Mouse (Mus musculus) heart, embryonic 10.5 days (tissue): Measurements from ENCODE around the gene Fgfr2. TPM values are rescaled to one million over a fixed set of nuclear protein-coding genes. Genes with fewer than 3 reads are reported as not detected.

Experiments used
- DNase-seq: peaks from one replicate; pipeline ENCODE4 v3.0.0-alpha.2; 2017; ENCODE audit warnings: low spot score
- H3K27ac ChIP-seq: fragments of 300-500 bp; sonication (generic); 2 replicates; pipeline ENCODE4 v1.5.1; 2016; ENCODE audit warnings: mild to moderate bottlenecking
- H3K27me3 ChIP-seq: fragments of 300-500 bp; sonication (generic); 2 replicates; pipeline ENCODE4 v1.6.1; 2016; ENCODE audit warnings: mild to moderate bottlenecking; ENCODE audit not compliant: poor library complexity, insufficient read depth, severe bottlenecking
- H3K36me3 ChIP-seq: fragments of 300-500 bp; sonication (generic); 2 replicates; pipeline ENCODE4 v1.6.1; 2016; ENCODE audit warnings: mild to moderate bottlenecking, moderate library complexity
- H3K4me1 ChIP-seq: fragments of 300-500 bp; sonication (generic); 2 replicates; pipeline ENCODE4 v1.6.1; 2016; ENCODE audit warnings: mild to moderate bottlenecking
- H3K4me3 ChIP-seq: fragments of 300-500 bp; sonication (generic); 2 replicates; pipeline ENCODE4 v1.5.1; 2016; ENCODE audit warnings: mild to moderate bottlenecking, moderate library complexity
- H3K9me3 ChIP-seq: fragments of 300-500 bp; sonication (generic); 2 replicates; pipeline ENCODE4 v1.6.1; 2016; ENCODE audit warnings: mild to moderate bottlenecking, moderate library complexity
- WGBS: fragments of 180-500 bp; shearing (Covaris S2); methylation state at CpG from one replicate; pipeline ENCODE4 v1.1.7; 2016; 5-methylcytosine and 5-hydroxymethylcytosine counted together
- polyA plus RNA-seq: library from polyadenylated mRNA; unstranded; fragments of >200 nt; fragmentation: Nextera tagmentation; extraction: Ambion mirVana; gene quantifications from 2 replicates; pipeline ENCODE4 v1.2.1, GENCODE M21; 2016

Fgfr2 gene
- polyA plus RNA-seq, 1 experiment from 2014 or later, result 46.6 TPM

DNA sequence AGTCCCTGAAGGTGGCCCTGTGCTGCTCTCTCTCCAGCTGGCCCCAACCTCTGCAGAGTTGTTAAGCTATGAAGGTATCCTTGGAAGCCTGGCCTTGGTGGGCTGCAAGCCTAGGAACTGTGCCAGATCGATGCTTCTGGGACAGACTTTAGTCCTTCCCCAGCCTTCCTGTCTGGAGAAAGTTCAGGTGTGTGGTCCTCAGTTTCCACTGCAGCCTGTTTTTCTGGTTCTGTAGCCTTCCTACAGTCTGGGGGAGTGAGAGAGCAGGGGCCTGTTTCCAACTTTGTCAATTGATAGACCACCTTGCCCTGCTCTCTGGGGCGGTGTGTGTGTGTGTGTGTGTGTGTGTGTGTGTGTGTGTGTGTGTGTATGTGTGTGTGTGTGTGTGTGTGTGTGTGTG lies 2431.2 kb downstream of the Fgfr2 start:
- peak overlapping the region; percentile 98 for H3K27ac ChIP-seq
- DNase-seq, result no peak

DNA sequence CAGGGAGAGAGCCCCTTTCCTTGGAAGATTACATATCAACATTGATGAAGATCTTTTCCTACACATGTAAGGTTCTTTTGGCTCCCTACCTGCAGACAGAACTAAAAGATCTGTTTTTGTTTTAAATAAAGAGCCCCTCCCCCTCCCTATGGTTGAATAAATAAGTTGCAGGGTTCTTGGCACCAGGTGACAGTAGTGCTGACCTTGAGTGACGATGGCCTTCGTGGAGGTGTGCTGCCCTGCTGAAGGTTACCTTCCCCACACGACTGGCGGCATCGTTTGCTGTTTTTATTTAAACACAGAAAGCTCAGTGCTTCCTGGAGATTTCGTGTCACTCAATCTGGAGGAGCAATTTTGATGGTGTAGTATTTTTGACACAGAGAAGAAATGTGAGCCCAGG lies 2432.3 kb downstream of the Fgfr2 start:
- 0 out of 2 replicates have a peak, but pooled peaks cover 2% of the 10 kb centered on the region for H3K36me3 ChIP-seq
- no peak overlapping the region for H3K4me3 ChIP-seq
- no peak for DNase-seq
- peak overlapping the region; percentile 98 for H3K27ac ChIP-seq
- WGBS, result 76% methylated on average over 6 of the region's 6 CpGs
- no peaks in the 10 kb centered on the region for H3K27me3 ChIP-seq
- H3K9me3 ChIP-seq, result no peaks in the 10 kb centered on the region
- H3K4me1 ChIP-seq, result peaks cover 81% of the 10 kb centered on the region

More for the DNA sequence above, 2431.2 kb downstream of the Fgfr2 start:
- Histone ChIP-seq H3K4me3 (peak overlapping the region; percentile 85), H3K27me3 (no peaks in the 10 kb centered on the region), H3K36me3 (0 out of 2 replicates have a peak, but pooled peaks cover 2% of the 10 kb centered on the region), H3K9me3 (no peaks in the 10 kb centered on the region), H3K4me1 (peaks cover 86% of the 10 kb centered on the region)
- 37% methylated on average over 2 of the region's 2 CpGs for WGBS

DNA sequence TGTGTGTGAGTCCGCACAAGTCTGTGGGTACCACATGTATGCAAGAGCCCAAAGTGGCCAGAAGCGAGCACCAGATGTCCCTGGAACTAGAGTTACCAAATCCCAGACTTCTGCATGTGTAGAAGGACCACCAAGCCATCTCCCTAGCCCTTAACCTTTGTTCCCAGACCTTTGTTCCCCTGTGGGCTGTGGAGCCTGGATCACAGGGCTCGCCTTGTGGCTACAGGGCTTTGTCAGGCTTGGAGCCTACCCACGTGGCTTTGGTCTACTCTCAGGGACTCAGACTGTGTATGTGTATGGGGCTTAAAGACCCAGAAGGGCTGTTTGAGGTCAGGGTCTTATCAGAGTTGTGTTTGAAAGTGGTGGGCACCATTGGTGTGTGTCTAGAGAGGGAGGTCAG lies 2434.5 kb downstream of the Fgfr2 start:
- 79% methylated on average over 4 of the region's 4 CpGs for WGBS
- H3K27me3 ChIP-seq, result no peaks in the 10 kb centered on the region

DNA sequence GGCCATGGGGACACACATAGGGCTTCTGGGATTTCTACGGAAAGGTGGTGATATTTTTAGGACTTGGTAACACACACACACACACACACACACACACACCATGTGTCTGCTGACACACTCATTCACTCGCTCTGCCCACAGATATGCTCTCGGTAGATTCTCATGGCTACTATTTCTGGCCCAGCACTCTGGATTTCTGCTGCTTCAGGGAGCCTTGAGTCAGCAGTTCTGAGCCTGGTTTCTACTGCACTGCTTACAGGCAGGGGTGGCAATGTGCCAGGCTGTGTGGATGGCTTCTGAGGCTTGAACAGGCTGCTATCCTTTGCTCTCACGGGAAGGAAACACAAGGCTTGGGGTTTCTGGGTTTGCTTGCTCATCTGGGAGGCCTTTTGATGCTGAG lies 2441.4 kb downstream of the Fgfr2 start:
- WGBS, result 38% methylated on average over 4 of the region's 4 CpGs
- Histone ChIP-seq H3K36me3 (peaks cover 11% of the 10 kb centered on the region), H3K27me3 (no peaks in the 10 kb centered on the region), H3K4me1 (peaks cover 34% of the 10 kb centered on the region), H3K4me3 (no peak overlapping the region), H3K27ac (peak overlapping the region; percentile 38), H3K9me3 (no peaks in the 10 kb centered on the region)
- DNase-seq, result peak; percentile 83

More for the DNA sequence above, 2434.5 kb downstream of the Fgfr2 start:
- DNase-seq, result no peak
- Histone ChIP-seq H3K4me1 (peaks cover 59% of the 10 kb centered on the region), H3K9me3 (no peaks in the 10 kb centered on the region), H3K36me3 (no peaks in the 10 kb centered on the region), H3K4me3 (no peak overlapping the region), H3K27ac (peak overlapping the region; percentile 25; the same call in 1 of the 2 replicates)

DNA sequence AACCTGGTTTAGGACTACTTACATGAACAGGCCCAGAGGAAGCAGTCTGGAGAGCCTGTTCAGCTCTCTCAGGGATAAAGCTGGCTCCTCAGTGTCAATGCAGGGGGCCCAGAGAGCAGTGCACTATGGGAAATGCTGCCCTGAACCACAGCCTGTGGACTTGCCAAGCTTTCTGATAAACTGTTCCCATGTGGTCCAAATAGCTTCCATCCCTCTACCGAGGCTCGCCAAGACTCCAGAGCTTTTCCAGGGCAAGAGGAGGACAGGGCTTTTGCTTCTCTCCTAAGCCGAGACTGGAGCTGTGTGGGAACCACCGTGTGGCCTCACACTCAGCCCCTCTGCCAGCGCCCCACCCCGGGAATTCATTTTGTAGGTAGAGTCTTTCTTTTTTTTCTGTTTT lies 2444.7 kb downstream of the Fgfr2 start:
- H3K36me3 ChIP-seq, result peaks cover 34% of the 10 kb centered on the region
- 0 out of 2 replicates have a peak overlapping the region, but pooled peaks have one; percentile 29 for H3K27ac ChIP-seq
- WGBS, result 90% methylated on average over 6 of the region's 6 CpGs
- no peaks in the 10 kb centered on the region for H3K9me3 ChIP-seq
- H3K27me3 ChIP-seq, result no peaks in the 10 kb centered on the region
- no peak for DNase-seq
- no peak overlapping the region for H3K4me3 ChIP-seq
- H3K4me1 ChIP-seq, result peaks cover 41% of the 10 kb centered on the region

DNA sequence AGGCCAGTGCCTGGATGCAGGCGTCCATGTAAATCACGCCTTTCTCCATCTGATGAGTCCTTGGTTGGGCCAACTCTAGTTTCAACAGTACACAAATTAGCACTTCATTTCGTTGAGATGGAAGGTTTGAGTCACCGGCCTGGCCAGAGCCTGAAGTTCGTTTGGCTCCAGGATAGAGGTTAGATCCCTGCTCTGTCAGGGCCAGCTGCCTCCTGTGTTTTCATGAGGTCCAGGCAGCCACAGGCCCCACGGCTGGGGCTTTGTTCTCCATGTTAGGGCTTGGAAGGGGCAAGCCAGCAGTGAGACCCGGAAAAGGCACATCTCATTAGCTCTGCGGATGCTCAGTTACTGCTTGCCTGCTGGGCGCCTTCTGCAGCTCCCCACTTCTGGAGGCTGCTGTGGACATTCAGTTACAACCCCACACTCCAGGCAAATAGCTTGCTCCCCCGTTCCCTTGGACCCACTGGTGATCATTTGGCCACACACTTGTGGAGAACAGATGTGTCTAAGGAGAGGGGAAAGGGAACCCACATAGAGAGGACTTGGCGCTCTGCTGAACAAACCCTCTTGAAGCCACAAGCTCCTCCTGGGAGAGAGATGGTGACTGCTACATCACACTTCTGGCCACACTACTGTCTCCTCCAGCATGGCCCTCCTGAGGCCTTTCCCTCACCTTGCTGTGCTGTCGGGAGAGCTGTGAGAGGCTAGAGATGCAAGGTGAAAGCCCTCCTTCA lies 2445.4 kb downstream of the Fgfr2 start:
- no peaks in the 10 kb centered on the region for H3K27me3 ChIP-seq
- no peaks in the 10 kb centered on the region for H3K9me3 ChIP-seq
- DNase-seq, result no peak
- H3K4me3 ChIP-seq, result no peak overlapping the region
- WGBS, result 85% methylated on average over 12 of the region's 12 CpGs
- no peak overlapping the region; the same call in 1 of the 2 replicates for H3K27ac ChIP-seq
- peaks cover 34% of the 10 kb centered on the region for H3K36me3 ChIP-seq
- H3K4me1 ChIP-seq, result peaks cover 42% of the 10 kb centered on the region

DNA sequence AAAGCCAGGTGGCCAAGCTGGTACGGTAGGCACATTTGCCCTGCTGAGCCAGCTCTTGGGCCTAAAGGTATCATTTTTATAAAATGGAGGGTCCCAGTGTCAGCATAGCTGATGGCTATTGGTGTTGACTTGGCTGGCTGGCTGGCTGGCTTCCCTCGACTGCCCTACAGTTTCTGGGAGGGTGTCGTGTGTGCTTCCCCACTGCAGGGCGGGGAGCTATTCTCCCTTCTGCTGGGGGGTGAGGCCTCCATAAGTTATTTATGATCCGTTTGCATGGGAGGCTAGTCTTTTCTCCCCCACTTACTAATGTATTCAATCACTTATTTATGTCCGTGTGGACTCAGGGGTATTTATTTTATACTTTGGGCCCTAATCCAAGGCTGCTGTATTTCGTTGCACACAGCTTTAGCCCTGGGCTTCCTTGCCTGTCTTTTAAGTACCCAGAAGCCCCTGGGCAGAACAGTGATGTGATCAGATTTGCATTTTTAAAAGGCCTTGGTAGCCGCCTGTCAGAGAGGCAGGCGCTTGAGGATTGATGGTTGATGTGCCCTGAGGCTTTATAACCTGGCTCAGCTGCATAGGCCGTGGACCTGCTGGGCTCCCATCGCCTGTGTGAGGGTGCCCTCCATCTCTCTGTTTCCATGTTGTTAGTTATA lies 2446.1 kb downstream of the Fgfr2 start:
- H3K36me3 ChIP-seq, result peaks cover 34% of the 10 kb centered on the region
- no peaks in the 10 kb centered on the region for H3K9me3 ChIP-seq
- H3K27me3 ChIP-seq, result no peaks in the 10 kb centered on the region
- DNase-seq, result no peak
- H3K4me1 ChIP-seq, result peaks cover 41% of the 10 kb centered on the region
- WGBS, result 83% methylated on average over 11 of the region's 11 CpGs
- H3K27ac ChIP-seq, result no peak overlapping the region; the same call in 1 of the 2 replicates
- no peak overlapping the region for H3K4me3 ChIP-seq

DNA sequence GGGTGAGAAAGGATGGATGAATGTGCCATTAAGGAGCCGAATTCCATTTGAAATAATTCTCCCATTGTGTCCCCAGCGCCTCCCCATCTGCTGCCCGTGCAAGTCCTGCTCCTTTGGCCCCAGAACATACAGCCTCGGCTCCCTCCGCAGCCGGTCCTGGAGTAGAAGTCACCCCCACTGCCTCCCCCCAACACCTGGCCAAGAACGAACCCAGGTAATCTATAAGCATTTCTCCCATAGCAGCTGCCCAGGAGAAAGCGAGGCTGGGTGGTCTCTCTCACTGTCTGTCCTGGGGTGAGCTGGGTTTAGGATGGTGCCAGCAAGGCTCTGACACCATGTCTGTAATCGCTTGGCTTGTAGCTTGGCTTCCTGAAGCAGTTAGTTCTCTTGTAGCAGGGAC lies 2448.6 kb downstream of the Fgfr2 start:
- Histone ChIP-seq H3K36me3 (peaks cover 34% of the 10 kb centered on the region), H3K27ac (peak overlapping the region; percentile 17; the same call in 1 of the 2 replicates), H3K9me3 (no peaks in the 10 kb centered on the region), H3K4me1 (peaks cover 49% of the 10 kb centered on the region), H3K4me3 (no peak overlapping the region), H3K27me3 (no peaks in the 10 kb centered on the region)
- WGBS, result 85% methylated on average over 9 of the region's 9 CpGs
- no peak for DNase-seq

DNA sequence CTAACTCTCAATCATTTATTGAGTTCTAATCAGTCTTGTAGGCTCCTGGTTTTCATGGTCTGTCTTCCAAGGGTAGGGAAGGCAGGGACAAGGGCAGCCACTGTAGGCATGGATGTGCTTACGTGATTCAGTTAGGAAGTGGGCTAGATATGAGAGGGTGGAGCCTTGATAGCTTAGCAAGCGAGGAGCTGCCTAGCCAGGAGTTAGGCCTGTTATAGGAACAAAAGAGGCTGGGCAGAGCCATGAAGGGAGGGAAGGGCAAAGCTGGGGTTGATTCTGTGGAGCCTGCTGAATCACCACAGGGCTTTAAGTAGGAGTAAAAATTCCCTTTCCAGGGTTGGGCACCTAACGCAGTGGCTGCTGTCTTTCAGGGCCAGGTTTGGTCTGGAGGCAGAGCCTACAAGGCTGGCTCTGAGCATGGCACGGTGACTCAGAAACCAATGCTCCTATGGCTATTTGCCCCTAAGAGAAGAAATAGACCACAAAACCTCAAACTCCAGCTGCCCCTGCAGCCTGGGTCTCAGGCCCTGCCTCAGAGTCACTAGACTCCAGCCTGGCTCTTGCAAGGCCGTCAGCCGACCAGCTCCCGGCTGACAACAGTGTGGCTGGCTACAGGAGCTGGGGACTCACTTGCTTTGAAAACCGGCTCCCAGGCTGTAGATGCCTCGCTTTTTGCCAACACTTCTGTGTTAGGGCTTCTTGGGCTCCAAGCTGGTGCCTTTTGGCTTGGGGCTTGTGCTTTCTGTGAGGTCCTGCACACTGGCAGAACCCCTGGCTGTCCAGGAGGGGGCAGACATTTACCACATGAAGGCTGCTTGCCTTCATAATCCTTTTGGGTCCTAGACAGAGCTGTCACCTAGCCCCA lies 2449.7 kb downstream of the Fgfr2 start:
- no peaks in the 10 kb centered on the region for H3K9me3 ChIP-seq
- H3K36me3 ChIP-seq, result peaks cover 31% of the 10 kb centered on the region
- no peaks in the 10 kb centered on the region for H3K27me3 ChIP-seq
- H3K4me3 ChIP-seq, result no peak overlapping the region
- DNase-seq, result peak; percentile 82
- 50% methylated on average over 9 of the region's 9 CpGs for WGBS
- H3K27ac ChIP-seq, result peak overlapping the region; percentile 86
- H3K4me1 ChIP-seq, result peaks cover 60% of the 10 kb centered on the region

DNA sequence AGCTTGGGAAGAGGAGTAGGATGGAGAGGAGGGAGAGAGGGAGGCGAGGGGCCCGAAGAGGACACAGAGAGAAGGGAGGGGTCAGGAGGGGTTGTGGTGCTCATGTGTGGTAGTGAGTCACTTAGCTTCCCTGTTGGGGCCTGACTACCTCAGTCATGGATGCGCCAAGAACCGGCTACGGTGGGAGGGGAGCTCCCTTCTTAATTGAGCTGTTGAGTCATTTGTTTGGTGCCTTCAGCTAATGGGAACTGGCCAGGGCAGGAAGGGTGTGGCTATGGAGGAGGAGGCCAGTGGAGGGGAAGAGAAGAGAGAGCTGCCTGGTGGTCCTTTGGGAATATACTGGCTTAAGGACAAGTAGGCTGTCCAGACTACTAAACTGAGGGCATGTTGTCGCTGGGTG lies 2451.8 kb downstream of the Fgfr2 start:
- Histone ChIP-seq H3K9me3 (no peaks in the 10 kb centered on the region), H3K27ac (peak overlapping the region; percentile 84), H3K36me3 (peaks cover 18% of the 10 kb centered on the region)

DNA sequence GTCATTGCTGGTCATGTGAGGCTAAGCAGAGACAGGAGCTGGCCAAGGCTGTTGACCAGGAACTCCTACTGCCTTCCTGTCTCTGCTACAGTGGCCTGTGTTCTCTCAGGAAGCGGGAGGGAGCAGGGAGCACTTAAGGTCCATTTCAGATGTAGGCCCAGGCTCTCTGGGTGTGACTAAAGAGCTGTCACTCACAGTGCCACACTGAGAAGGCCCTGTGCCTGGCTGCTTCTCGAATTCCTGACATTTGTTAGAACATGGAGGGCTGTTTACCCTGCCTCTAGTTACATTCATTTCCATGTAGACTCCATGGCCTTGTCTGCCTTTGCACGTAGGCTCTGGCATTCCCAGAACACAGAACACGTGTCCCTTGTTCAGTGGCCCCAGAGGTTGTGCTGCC lies 2452.8 kb downstream of the Fgfr2 start:
- whole genome bisulfite sequencing, result 36% methylated on average over 4 of the region's 4 CpGs
- Histone ChIP-seq H3K4me1 (peaks cover 76% of the 10 kb centered on the region), H3K36me3 (peaks cover 16% of the 10 kb centered on the region), H3K27ac (peak overlapping the region; percentile 84), H3K4me3 (no peak overlapping the region), H3K27me3 (no peaks in the 10 kb centered on the region), H3K9me3 (no peaks in the 10 kb centered on the region)
- DNase-seq, result peak; percentile 88

More for the DNA sequence above, 2451.8 kb downstream of the Fgfr2 start:
- Histone ChIP-seq H3K4me1 (peaks cover 76% of the 10 kb centered on the region), H3K4me3 (no peak overlapping the region), H3K27me3 (no peaks in the 10 kb centered on the region)
- WGBS, result 72% methylated on average over 6 of the region's 6 CpGs
- DNase-seq, result no peak

DNA sequence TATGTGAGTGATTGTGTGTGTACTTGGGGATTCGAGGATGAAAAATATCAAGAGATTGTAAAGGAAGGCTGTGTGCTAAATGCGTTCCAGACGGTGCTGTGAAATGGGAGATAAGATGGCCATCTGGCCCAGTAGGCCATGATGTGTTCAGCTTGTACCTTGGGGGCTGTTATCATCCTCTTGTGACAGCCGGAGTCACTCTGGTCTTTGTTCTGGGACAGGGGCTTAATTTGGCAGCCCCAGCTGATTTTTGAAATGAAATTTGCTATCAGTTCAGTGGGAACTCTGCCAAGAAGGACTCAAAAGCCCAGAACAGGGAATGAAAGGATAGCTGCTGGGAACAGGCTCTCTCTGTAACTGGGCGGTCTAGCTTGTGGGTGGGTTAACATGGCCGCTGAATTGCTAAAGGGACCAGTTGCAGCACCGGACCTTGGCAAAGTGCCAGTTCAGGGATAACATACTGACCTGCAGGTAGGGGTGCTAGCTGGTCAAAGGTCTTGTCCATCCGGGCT lies 2453.7 kb downstream of the Fgfr2 start:
- H3K27ac ChIP-seq, result peak overlapping the region; percentile 84
- no peaks in the 10 kb centered on the region for H3K27me3 ChIP-seq
- no peak overlapping the region for H3K4me3 ChIP-seq
- peak; percentile 86 for DNase-seq
- peaks cover 16% of the 10 kb centered on the region for H3K36me3 ChIP-seq
- no peaks in the 10 kb centered on the region for H3K9me3 ChIP-seq
- WGBS, result 20% methylated on average over 8 of the region's 8 CpGs
- H3K4me1 ChIP-seq, result peaks cover 73% of the 10 kb centered on the region
